Mouse (Mus musculus) heart, adult 2 months (tissue): ENCODE measurements around the gene Sigirr.

Experiments used
- CTCF ChIP-seq: fragments of 200-600 bp; IDR thresholded peaks from 2 replicates; pipeline ENCODE4 v1.8.1; 2022; ENCODE audit warnings: antibody characterized with exemption, mild to moderate bottlenecking, moderate library complexity
- EP300 ChIP-seq: fragments of 200-500 bp; IDR thresholded peaks from 2 replicates; pipeline ENCODE4 v1.6.1; 2011; ENCODE audit warnings: low read depth, low read length, control low read depth; ENCODE audit not compliant: insufficient read depth
- POLR2A ChIP-seq: fragments of 200-500 bp; IDR thresholded peaks from 2 replicates; pipeline ENCODE4 v1.6.1; 2011; ENCODE audit warnings: mild to moderate bottlenecking, low read depth, low read length, control low read depth; ENCODE audit not compliant: insufficient read depth

GRCm38 (mm10) chr7:141123517-141123856 is 23.1 kb upstream of the Sigirr start:
- TF ChIP-seq EP300 (no peak), POLR2A (no peak), CTCF (no peak)
